Mouse (Mus musculus) neural tube, embryonic 11.5 days (tissue): Measurements from ENCODE around the gene Lclat1. TPM values are rescaled to one million over a fixed set of nuclear protein-coding genes. Genes with fewer than 3 reads are reported as not detected.
"Not testable (repeated sequence)": the region's sequence is repeated elsewhere in the genome, so short reads cannot be mapped to it uniquely, and the experiment has no call there.

ENCODE experiments used
- ATAC-seq: fragments of 200-750 bp; cut with Nextera tagmentation; 2 replicates; pipeline ENCODE4 v1.8.0; 2017; ENCODE audit warnings: moderate number of reproducible peaks, mild to moderate bottlenecking, moderate TSS enrichment, moderate library complexity; ENCODE audit not compliant: insufficient read depth, low FRiP score, low TSS enrichment
- DNase-seq: peaks from one replicate; pipeline ENCODE4 v3.0.0-alpha.2; 2015; ENCODE audit warnings: low spot score
- H3K27ac ChIP-seq: fragments of 300-500 bp; sonication (generic); 2 replicates; pipeline ENCODE4 v1.5.1; 2014; ENCODE audit warnings: low read depth, mild to moderate bottlenecking, low read length
- H3K27me3 ChIP-seq: fragments of 300-500 bp; sonication (generic); 2 replicates; pipeline ENCODE4 v1.6.1; 2014; ENCODE audit warnings: mild to moderate bottlenecking, low read length, mixed read lengths; ENCODE audit not compliant: control insufficient read depth, insufficient read depth
- H3K36me3 ChIP-seq: fragments of 300-500 bp; sonication (generic); 2 replicates; pipeline ENCODE4 v1.6.1; 2014; ENCODE audit warnings: mild to moderate bottlenecking, low read length, moderate library complexity, mixed read lengths; ENCODE audit not compliant: control insufficient read depth, insufficient read depth
- H3K4me1 ChIP-seq: fragments of 300-500 bp; sonication (generic); 2 replicates; pipeline ENCODE4 v1.6.1; 2014; ENCODE audit warnings: low read length, mixed read lengths; ENCODE audit not compliant: control insufficient read depth, insufficient read depth
- H3K4me2 ChIP-seq: fragments of 300-500 bp; sonication (generic); 2 replicates; pipeline ENCODE4 v1.6.1; 2014; ENCODE audit warnings: low read depth, mild to moderate bottlenecking, moderate library complexity
- H3K4me3 ChIP-seq: fragments of 300-500 bp; sonication (generic); 2 replicates; pipeline ENCODE4 v1.5.1; 2014; ENCODE audit warnings: low read depth, low read length
- H3K9ac ChIP-seq: fragments of 300-500 bp; sonication (generic); 2 replicates; pipeline ENCODE4 v1.6.1; 2014; ENCODE audit warnings: mild to moderate bottlenecking, low read length
- H3K9me3 ChIP-seq: fragments of 300-500 bp; sonication (generic); 2 replicates; pipeline ENCODE4 v1.6.1; 2016; ENCODE audit warnings: low read length; ENCODE audit not compliant: control insufficient read depth
- WGBS: fragments of 180-500 bp; shearing (Covaris S2); extraction: QIAGEN DNeasy Blood & Tissue Kit; methylation state at CpG from one replicate; pipeline ENCODE4 v1.1.7; 2014; 5-methylcytosine and 5-hydroxymethylcytosine counted together
- polyA plus RNA-seq: library from polyadenylated mRNA; unstranded; fragments of >200 nt; fragmentation: Nextera tagmentation; extraction: Ambion mirVana; gene quantifications from 2 replicates; pipeline ENCODE4 v1.2.1, GENCODE M21; 2014

Gene Lclat1
- polyA plus RNA-seq, 1 experiment from 2014 or later: 15.8 TPM

- ATAC-seq: no peak
- no peak overlapping the region for H3K27ac ChIP-seq
- H3K9ac ChIP-seq: no peak overlapping the region
- no peak overlapping the region for H3K4me3 ChIP-seq
- no peak overlapping the region for H3K4me2 ChIP-seq
- H3K4me1 ChIP-seq: no peaks in the 10 kb centered on the region
- no peaks in the 10 kb centered on the region for H3K27me3 ChIP-seq
- no peak for DNase-seq
- H3K9me3 ChIP-seq: no peaks in the 10 kb centered on the region
- 90% methylated on average over 2 of the region's 2 CpGs for WGBS
- H3K36me3 ChIP-seq: no peaks in the 10 kb centered on the region
Observed at GRCm38 (mm10) chr17:73142445-73142844, 34.7 kb downstream of the Lclat1 start.

GRCm38 (mm10) chr17:73145426-73145825, 37.6 kb downstream of the Lclat1 start:
- H3K9ac ChIP-seq: no peak overlapping the region
- H3K9me3 ChIP-seq: no peaks in the 10 kb centered on the region
- ATAC-seq: no peak
- no peak overlapping the region for H3K4me3 ChIP-seq
- no peaks in the 10 kb centered on the region for H3K4me1 ChIP-seq
- no peak for DNase-seq
- no peaks in the 10 kb centered on the region for H3K36me3 ChIP-seq
- no peaks in the 10 kb centered on the region for H3K27me3 ChIP-seq
- H3K27ac ChIP-seq: no peak overlapping the region
- WGBS: 92% methylated on average over 2 of the region's 2 CpGs
- no peak overlapping the region for H3K4me2 ChIP-seq

GRCm38 (mm10) chr17:73148607-73149006, 40.8 kb downstream of the Lclat1 start:
- WGBS: 80% methylated on average over 2 of the region's 2 CpGs
- no peak overlapping the region for H3K4me3 ChIP-seq

GRCm38 (mm10) chr17:73152790-73153525, 45.2 kb downstream of the Lclat1 start:
- H3K27ac ChIP-seq, H3K9me3 ChIP-seq, H3K4me2 ChIP-seq, H3K4me1 ChIP-seq, H3K36me3 ChIP-seq, DNase-seq, ATAC-seq, H3K4me3 ChIP-seq, H3K27me3 ChIP-seq, H3K9ac ChIP-seq: not testable (repeated sequence)
- 95% methylated on average over 3 of the region's 3 CpGs for WGBS

More at GRCm38 (mm10) chr17:73148607-73149006, 40.8 kb downstream of the Lclat1 start:
- Histone ChIP-seq H3K36me3 (no peaks in the 10 kb centered on the region), H3K9ac (no peak overlapping the region), H3K4me1 (no peaks in the 10 kb centered on the region), H3K9me3 (no peaks in the 10 kb centered on the region), H3K27me3 (no peaks in the 10 kb centered on the region), H3K4me2 (no peak overlapping the region), H3K27ac (no peak overlapping the region)
- no peak for ATAC-seq
- no peak for DNase-seq

- H3K4me1 ChIP-seq: no peaks in the 10 kb centered on the region
- H3K36me3 ChIP-seq: no peaks in the 10 kb centered on the region
- no peak overlapping the region for H3K4me3 ChIP-seq
- DNase-seq: no peak
- no peaks in the 10 kb centered on the region for H3K9me3 ChIP-seq
- ATAC-seq: no peak
- H3K27ac ChIP-seq: no peak overlapping the region
- no peak overlapping the region for H3K4me2 ChIP-seq
- WGBS: 90% methylated on average over 2 of the region's 2 CpGs
- H3K27me3 ChIP-seq: no peaks in the 10 kb centered on the region
- no peak overlapping the region for H3K9ac ChIP-seq
Observed at GRCm38 (mm10) chr17:73153672-73154071, 45.9 kb downstream of the Lclat1 start.

GRCm38 (mm10) chr17:73156606-73157005, 48.8 kb downstream of the Lclat1 start:
- no peaks in the 10 kb centered on the region for H3K4me1 ChIP-seq
- no peak for DNase-seq
- H3K27me3 ChIP-seq: no peaks in the 10 kb centered on the region
- no peaks in the 10 kb centered on the region for H3K9me3 ChIP-seq
- no peak overlapping the region for H3K27ac ChIP-seq
- H3K4me3 ChIP-seq: no peak overlapping the region
- no peak overlapping the region for H3K9ac ChIP-seq
- H3K4me2 ChIP-seq: no peak overlapping the region
- no peak for ATAC-seq
- H3K36me3 ChIP-seq: no peaks in the 10 kb centered on the region
- WGBS: 76% methylated on average over 1 of the region's 1 CpGs

GRCm38 (mm10) chr17:73161795-73162194, 54.0 kb downstream of the Lclat1 start:
- WGBS: 90% methylated on average over 6 of the region's 6 CpGs

GRCm38 (mm10) chr17:73162445-73163208, 54.8 kb downstream of the Lclat1 start:
- DNase-seq (no peak), ATAC-seq (no peak)
- Histone ChIP-seq H3K9ac (no peak overlapping the region), H3K27me3 (no peaks in the 10 kb centered on the region), H3K36me3 (no peaks in the 10 kb centered on the region), H3K4me1 (no peaks in the 10 kb centered on the region), H3K27ac (no peak overlapping the region), H3K4me2 (no peak overlapping the region), H3K9me3 (no peaks in the 10 kb centered on the region), H3K4me3 (no peak overlapping the region)
- WGBS: 88% methylated on average over 15 of the region's 15 CpGs

More at GRCm38 (mm10) chr17:73161795-73162194, 54.0 kb downstream of the Lclat1 start:
- H3K9me3 ChIP-seq: no peaks in the 10 kb centered on the region
- H3K4me2 ChIP-seq: no peak overlapping the region
- ATAC-seq: no peak
- no peaks in the 10 kb centered on the region for H3K4me1 ChIP-seq
- H3K4me3 ChIP-seq: no peak overlapping the region
- no peaks in the 10 kb centered on the region for H3K36me3 ChIP-seq
- H3K9ac ChIP-seq: no peak overlapping the region
- no peaks in the 10 kb centered on the region for H3K27me3 ChIP-seq
- no peak for DNase-seq
- no peak overlapping the region for H3K27ac ChIP-seq

GRCm38 (mm10) chr17:73163597-73163996, 55.8 kb downstream of the Lclat1 start:
- Histone ChIP-seq H3K9me3 (no peaks in the 10 kb centered on the region), H3K4me1 (no peaks in the 10 kb centered on the region), H3K27ac (no peak overlapping the region), H3K27me3 (no peaks in the 10 kb centered on the region), H3K36me3 (no peaks in the 10 kb centered on the region), H3K4me3 (no peak overlapping the region), H3K4me2 (no peak overlapping the region), H3K9ac (no peak overlapping the region)
- DNase-seq (no peak), ATAC-seq (no peak)
- 70% methylated on average over 3 of the region's 3 CpGs for WGBS
